Mouse (Mus musculus): ENCODE measurements around the gene Ino80b.

Gene Ino80b

DNA sequence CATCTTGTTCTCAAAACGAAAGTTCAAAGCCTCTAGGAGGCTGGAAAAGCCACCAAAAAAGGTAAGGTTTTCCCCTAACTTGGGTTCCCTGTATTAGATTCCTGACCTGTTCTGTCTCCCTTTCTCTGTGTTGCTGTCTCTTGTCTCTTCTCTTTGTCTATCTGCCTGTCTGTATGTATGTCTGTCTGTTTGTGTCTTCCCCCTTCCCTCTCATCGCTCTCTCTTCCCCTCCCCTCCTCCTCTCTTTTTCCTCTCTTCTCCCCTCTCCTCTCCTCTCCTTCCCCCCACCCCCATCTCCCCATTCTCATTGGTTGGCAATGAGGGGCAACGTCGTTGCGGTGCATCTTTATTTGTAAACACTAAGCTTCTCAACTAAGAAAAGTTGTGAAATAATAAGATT, at the start of gene Ino80b:
Gene Ino80b (minus strand): TSS at position 101 of the 400 bp plus-strand sequence.
- no peak for DNase-seq

DNA sequence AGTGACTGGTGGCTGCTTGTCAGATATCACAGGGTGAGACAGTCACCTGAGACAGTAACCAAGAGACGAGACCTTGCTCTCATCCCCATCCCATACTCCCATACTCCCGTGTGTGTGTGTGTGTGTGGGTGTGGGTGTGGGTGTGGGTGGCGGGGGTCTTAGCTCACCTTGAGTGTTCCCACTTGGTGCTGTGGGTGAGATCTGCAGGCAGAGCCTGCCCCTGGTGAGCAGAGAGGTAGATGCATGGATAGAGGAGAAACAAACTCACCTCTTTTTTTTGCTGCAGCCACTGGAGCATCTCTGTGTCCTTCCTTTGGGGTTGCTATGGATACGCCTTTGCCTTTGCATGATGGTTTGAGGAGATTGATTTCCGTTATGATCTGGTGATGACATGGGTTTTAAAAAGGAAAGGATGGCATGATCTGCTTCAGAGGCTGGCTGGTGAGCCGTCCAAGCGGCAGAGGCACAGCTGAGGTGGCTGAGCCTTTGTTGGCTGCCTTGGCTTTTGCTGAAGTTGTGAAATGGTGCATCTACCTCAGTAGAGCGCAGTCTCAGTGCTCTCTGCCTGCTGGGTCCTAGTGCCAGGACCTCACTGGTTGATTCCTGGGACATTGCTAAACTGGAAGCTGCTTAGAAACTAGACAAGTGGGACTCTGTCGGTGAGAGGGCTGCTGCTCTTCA, 47.1 kb upstream of the Ino80b start:
- DNase-seq, result peak; percentile 78 to 80

DNA sequence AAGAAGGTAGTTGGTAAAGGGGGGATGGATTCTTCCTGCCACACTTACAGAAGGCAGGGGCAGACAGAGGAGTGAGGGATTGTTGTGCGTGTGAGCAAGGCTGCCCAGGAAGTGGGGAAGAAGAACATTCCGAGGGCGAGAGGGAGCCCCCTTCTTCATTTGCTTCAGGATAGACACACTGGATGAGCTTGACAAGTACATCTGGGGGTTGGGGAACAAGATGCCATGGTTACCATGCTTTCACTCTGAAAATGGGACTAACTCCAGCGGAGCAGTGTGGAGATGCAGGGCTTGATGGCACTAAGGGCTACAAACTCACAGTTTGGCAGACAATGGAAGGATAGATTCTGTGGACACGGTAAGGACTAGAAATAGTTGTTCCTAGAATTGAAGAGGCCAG, 45.8 kb upstream of the Ino80b start:
- DNase-seq, result no peak

DNA sequence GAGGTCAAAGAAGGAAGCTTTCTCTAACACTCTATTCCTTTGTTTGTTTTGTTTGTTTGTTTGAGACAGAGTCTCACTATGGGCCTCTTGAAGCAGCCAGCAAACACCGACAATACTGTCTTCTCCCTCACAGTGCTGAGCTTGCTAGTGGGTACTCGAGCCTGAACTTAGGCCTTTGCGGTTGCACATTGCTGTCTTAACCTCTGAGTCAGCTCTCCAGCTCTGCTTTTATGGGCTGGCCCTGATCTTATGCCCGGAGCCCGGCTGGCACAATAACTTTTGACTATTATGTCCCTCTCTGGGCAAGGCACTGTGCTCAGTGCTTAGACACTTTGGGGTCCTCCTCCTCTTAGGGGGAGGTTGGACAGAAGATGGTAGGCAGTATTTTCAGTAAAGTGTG, 44.6 kb upstream of the Ino80b start:
- no peak for DNase-seq

DNA sequence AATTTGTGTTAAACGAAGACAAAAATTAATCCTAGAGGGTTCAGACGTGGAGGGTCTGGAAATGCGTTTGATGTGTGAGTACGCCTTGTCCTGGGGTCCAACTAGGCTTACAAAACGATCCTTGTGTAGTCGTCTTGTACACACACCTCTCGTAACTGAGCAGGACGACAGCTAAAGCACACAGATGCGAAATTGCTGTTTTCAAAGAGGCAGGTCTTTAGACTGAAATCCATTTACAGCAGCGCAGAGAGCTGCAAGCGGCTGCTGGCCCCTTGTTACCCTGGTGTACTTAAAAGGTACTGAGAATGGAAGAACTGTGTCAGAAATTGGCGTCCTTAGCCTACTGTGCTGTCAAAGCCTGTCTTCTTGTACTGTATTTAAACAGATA, 41.0 kb upstream of the Ino80b start:
- DNase-seq, result no peak

DNA sequence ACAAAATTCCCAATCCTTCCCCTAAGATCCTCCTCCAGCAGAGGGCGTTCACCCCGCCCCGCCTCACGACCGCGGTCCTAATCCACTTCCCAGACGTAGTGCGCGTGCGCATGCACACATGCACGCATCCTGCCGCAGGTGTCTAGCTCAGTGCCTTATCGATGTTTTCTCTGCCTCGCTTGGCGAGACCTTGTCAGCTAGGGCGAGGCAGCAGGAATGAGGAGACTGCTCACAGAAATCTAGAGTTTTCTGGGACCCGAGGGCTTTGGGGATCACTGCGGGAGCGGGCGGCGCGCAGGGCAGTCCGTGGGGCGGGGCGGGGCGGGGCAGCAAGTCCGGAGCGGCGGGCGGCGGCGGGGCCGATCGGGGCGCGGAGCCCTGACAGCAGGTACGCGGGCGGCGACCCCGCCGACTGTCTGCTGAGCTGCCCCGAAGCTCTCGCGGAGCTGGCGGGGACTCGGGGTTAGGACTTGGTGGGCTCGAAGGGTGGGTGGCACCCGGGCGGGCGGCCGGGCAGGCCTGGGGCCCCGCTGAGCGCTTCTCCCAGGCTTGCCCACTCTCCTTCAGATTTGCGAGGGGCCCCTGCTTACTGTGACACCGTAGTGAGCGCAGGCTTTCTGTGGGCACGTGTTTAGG, 40.5 kb upstream of the Ino80b start, which contains the start of gene Dctn1:
Gene Dctn1 (plus strand): TSS at position 314 of the 636 bp plus-strand sequence.
- DNase-seq, result peak; percentile 95 to 97

DNA sequence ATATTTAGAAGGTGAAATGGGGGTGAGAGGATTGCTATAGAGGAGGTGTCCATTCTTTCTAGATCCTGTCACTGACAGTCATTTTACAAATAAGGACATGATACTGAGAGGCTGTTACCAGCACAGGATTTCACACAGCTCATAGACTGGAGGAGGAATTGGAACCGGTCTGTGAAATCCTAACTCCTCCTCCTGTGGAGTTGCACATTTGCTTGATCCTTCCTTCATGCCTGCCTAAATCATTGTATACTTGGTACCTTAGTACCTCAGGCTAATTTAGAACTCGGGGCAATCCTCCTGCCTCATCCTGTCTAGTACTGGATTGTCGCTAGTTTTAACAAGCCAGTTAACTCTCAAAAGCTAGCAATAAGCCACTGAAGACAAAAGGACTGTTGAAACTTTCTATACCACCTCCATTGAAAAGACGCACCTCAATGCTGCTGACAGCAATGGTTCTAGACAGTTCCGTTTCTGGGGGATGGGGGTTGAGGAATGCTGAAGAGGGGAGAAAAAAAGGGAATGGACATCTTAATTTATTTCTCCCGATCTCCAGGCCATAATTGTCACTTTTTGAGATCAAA, 39.9 kb upstream of the Ino80b start:
- DNase-seq, result peak in 1 of 2 experiments; percentile 29

DNA sequence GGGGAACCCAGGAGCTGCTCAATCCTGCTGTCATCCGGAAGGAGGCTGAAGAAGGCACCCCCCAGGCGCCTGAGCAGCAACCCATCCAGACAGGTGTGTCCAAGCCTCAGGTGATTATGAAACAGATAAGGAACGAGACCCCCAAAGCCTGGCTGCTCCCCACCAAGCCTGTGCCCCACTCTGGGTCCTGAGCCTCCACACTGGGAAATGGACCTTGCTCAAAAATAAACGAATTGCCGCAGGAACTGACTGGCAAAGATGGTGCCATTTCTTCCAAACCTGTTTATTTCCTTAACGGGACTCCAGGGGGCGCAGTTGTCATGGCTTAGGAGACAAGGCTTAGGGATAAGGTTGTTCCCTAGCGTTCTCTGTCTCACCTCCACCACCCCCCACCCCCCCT, 37.5 kb upstream of the Ino80b start:
- DNase-seq, result peak; percentile 83 to 88

DNA sequence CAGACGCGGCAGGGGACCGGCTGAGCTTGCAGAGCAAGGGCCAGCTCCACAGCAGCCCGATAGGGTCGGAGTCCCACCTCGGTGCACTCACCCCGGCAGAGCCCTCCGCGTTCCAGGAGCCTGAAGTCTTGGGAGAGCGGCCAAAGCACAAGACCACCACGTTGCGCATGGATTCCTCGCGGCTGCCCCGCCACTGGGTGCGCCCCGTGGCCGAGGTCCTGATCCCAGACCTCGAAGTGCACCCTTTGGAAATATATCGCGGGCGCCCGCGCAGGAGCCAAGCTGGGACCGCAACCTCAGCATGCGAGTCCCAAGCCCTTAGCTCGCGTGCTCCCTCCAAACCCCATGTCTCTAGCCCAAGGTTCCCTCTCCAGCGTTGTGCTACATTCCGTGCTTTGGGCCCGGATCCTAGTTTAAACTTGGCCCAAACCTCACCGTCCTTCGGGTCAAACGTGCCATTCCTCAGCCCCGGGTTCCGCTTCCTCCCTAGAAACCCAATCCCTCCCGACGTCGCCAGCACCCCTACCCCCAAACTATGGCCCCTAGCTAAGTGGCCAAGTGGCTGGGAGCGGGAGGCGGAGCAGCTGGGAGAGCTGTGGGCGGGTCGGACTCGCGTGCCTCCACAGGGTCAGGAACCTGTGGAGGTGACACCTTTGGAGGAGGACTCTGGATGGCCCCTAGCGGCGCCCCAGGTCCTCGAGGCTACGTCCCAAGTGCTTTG, 36.9 kb upstream of the Ino80b start:
- peak; percentile 30 to 44 for DNase-seq

DNA sequence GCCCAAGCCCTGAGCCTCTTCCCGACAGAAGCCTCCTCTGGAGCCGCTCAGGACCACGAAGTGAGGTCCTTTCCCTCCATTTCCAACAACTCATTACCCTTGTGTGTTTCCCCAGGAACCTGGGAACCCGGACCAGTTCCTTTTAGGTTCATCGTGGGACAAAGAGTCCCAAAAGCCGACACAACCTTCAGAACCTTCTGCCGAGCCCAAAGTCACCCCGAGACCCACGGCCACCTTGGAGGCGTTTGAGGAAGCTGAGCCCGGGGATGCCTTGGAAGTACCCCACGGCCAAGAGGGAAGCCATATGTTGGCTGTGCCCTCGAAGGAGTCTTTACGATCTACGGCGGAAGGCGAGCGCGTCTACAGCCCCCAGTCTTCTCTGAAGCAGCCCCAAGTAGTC, 36.2 kb upstream of the Ino80b start:
- DNase-seq, result no peak

DNA sequence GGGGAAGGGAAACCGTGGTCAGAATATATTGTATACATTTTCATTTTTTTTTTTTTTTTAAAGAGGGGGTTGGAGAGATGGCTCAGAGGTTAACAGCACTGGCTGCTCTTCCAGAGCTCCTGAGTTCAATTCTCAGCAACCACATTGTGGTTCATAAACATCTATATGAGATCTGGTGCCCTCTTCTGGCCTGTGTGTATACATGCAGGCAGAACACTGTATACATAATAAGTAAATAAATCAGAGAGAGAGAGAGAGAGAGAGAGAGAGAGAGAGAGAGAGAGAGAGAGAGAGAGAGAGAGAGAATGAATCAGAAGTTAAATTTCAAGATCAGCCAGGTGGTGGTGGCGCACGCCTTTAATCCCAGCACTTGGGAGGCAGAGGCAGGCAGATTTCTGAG, 34.2 kb upstream of the Ino80b start:
- peak in 1 of 2 experiments; percentile 55 for DNase-seq

DNA sequence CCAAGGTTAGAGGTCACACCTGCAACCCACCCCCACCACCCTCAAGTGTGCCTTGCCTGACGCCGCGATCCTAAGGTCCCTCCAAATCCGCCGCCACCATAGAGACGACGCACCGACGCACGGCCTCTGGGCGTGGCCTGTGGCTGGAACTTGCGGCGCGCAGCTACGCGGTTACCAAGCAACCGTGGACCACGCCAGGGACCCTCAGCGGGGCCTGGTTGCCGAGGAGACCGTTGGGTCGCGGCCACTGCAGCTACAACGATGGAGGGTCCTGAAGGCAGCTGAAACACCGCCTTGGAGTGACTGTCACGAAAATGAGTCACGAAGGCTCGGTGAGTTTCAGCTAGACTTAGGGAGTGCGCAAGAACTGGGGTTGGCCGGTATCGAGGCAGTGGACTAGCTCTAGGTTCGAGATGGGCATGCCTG, 31.0 kb upstream of the Ino80b start, which contains the start of the genes Wdr54 and 1700003E16Rik:
Gene Wdr54 (minus strand): TSS at position 139 of the 426 bp plus-strand sequence.
Gene 1700003E16Rik (plus strand): TSS at position 146 of the 426 bp plus-strand sequence.
- peak; percentile 78 to 83 for DNase-seq

DNA sequence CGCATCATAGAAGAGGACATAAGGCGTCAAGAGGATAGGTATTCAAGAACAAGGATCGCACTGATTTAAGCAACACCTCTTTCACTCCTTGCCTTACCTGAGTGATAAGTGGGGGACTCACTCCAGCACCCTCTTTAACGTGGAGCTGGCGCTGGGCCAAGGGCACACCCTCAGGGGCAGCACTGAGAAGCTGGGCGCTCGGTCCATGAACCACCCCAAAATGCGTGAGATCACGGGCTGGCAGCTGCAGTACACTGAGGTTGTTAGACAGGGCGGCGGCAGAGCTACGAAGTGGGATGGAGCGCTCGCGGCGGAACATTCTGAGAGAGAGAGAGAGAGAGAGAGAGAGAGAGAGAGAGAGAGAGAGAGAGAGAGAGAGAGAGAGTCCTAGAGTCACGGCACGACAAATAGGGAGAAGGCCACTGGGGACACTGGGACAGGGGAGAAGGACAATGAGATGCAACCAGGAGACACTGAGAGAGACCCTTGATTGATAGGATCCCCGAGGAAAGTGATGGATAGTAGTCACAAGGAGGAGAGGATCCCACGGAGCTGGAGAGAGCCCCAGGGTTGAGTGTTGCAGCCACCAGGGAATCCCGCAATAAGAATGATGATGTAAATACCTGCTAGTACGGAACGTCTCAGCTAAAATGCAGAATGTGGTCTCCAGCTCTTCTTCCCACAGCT, 30.5 kb upstream of the Ino80b start:
- DNase-seq, result peak; percentile 32 to 51

DNA sequence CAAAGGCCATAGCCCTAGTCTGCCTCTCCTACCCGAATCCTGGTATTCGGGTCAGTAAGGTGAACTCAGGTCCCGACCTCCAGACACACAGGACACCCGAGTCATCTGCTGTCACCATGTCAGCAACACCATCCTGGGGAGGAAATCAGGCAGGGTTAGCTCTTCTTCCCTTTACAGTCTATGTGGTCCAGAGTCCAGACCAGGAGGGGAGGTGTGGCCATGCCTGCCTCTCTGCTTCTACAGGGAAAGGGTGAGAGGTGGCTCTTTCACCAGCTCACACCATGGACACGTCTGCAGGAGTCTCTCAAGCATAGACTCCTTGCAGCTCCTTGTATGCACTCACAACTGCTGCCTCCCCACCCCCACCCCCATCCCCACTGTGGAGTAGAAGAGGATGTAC, 28.3 kb upstream of the Ino80b start:
- no peak for DNase-seq

DNA sequence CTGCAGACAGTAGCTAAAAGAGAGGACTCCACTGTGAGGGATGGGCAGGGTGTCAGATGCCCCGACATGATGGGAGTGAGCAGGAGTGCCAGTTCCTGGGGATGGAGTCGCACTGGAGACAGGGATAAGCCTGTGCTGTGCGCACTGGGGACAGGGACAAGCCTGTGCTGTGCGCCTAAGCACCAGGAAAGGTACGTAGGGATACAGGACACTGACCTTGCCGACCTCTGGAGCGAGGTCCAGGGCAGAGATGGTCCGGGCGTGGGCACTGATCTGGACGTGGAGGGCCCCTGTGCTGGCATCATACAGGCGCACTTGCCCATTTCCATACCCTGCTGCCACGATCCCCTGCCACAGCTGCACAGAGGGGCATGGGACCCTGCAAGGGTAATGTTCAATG, 27.8 kb upstream of the Ino80b start:
- DNase-seq, result peak in 1 of 2 experiments; percentile 5

DNA sequence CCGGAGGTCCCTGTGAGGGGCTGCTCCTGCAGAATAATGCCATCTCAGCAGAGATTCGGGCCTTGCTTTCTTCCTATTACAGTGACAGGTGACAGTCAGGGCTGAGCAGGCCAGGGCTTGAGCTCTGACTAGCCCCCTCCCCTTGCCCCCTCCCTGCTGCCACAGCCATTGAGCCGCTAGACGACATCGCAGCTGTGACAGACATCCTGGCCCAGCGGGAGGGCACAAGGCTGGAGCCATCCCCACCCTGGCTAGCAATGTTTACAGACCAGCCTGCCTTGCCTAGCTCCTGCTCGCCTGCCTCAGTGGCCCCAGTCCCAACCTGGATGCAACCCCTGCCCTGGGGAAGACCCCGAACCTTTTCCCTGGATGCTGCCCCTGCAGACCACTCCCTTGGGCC, 26.5 kb upstream of the Ino80b start:
- peak in 1 of 2 experiments; percentile 8 for DNase-seq

DNA sequence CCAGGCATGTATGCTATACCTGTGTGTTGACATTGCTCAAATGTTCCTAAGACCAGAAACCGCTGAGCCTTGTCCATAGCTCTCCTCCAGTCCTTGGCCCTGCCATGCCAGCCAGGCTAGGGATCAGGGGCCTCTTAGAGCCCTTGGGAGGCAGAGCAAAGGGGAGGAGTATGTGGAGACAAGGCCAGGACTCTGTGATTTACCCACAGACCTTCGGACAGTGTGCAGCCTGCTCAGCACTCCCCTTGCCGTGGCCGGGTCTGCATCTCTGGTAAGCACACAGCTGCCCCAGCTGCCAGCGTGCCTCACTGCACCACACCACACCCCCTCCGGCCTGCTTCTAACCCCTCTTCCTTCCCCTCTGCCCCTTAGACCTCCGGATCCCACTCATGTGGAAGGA, 22.0 kb upstream of the Ino80b start:
- no peak for DNase-seq

DNA sequence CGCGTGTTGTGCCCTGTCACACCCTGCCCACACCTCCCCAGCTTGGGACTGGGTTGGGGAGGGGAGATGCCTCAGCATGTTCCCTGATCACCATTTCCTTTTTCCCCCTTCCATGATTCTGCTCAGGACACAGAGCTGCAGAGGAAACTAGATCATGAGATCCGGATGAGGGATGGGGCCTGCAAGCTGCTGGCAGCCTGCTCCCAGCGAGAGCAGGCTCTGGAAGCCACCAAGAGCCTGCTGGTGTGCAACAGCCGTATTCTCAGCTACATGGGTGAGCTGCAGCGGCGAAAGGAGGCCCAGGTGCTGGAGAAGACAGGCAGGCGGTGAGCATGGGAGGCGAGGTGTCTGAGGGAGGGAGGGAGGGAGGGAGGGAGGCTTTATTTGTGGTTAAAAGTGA, 20.6 kb upstream of the Ino80b start:
- no peak for DNase-seq

DNA sequence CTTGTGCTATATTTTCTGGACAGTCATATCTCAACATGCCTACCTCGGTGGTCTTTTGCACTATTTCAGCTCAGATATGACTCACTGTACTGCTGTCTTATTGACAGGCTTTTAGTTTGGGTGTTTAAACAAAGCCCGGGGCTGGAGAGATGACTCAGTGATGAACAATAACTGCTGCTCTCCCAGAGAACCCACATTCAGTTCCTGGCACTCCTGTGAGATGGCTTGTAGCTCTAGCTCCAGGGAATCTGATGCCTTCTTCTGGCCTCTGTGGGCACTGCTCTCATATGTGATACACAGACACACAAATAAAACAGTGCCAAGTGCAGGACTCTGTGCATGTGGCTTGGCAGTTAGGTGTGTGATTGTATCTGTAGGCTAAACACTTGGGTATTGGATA, 20.0 kb upstream of the Ino80b start:
- DNase-seq, result no peak

DNA sequence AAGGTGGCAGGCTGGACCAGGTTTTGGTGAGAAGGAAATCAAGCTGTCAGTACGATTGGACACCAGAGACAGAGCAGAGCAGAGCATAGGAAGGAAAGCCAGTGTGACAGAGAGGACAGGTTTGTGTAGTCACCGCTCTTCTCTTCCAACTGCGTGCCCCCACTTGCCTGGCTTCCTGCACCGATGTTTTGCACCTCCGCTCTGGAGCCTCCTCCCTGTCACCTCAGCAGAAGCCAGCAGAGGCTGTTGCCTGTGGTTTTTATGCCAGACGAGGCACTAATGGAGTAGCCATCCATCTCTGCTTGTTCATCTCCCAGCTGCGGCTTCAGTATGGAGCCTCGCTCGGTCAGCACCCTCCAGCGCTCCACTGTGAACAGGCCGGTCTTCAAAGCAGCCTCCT, 17.7 kb upstream of the Ino80b start:
- DNase-seq, result no peak

DNA sequence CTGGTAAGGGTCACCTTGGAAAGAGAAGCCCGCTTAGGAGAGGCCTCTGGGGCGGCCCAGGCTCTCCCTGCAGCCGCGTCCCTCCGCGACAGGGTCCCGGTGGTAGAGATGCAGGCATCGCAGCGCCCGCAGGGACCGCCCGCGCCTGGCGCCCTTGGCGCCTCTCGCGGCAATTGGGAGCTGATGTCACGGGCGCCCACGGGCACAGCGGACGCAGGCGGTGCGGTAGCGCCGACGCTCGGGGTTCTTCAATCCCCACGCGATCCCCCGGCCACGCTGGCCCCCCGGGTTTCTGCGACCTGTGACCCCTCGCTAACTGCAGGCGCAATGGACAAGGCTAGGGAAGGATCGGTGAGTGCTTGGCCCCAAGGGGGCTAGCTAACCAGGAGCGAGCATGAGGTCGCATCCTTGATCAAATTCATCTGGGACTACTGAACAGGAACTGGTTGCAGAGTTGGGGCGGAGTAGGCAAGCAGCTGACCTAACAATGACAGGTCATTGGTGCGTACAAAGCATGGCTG, 17.0 kb upstream of the Ino80b start:
- DNase-seq, result peak in 1 of 2 experiments; percentile 50

DNA sequence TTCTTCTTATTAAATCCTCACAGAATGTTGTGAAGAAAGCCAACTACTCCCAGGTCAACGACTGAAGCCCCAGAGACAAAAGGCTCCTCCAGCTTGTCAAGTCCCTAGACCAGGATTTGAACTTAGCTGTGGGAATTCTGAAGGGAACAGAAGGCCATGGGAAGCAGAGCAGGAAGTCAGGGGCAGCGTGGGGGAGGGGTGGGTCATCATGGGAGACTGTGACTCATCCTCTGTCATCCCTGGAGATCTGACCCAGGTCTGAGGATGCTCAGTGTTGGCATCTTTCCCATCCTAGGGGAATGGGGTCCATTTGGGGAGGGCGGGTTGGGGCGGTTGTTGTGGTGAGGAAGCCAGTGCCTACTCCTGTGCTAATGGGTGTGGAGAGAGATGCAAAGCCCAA, 16.4 kb upstream of the Ino80b start:
- DNase-seq, result no peak
